Mouse (Mus musculus): ENCODE data around the gene Zfp710. TPM values are rescaled to one million over a fixed set of nuclear protein-coding genes. Genes with fewer than 3 reads are reported as not detected.
A peak's percentile ranks its signal among the peaks of the same experiment; 100 is the strongest.

Gene Zfp710
- polyA plus RNA-seq, 1 experiment from 2014 or later = 12.1 TPM

DNA sequence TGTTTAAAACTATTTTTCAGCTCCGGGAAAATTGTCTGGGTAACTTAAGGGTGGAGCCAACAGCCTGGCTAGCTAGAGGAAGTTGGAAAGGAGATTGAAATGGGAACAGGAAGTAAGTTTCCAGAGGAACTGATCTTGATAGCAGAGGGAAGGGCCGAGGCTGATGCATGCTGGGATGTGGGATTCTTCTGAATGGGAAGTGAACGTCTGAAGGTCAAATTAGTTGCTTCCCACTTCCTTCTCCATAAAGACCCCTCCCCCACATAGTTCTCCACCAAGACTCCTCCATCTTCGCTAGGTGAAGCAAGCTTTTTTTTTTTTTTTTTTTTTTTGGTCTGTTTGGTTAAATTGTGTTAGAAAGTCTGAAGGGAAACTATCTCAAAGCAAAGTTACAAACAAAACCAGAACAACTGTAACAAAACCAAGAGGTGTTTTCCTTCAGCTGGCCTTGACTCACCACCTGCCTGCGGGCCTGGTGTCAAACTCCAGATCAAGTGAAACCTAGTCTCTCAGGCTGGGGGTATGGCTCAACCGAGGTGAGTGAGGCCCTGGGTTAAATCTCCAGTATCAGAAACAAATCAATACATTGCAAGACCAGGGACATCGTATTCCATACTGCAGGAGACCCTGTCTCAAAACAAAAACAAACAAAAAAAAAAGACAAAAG is 10.6 kb upstream of the Zfp710 start:
- Histone ChIP-seq H3K4me2 (no peak overlapping the region), H3K4me1 (no peaks in the 10 kb centered on the region), H3K9ac (no peak overlapping the region), H3K9me3 (no peaks in the 10 kb centered on the region), H3K27me3 (replicated peaks) (no peaks in the 10 kb centered on the region), H3K27ac (replicated peaks) (peak overlapping the region; percentile 63; the same call in 1 of the 2 replicates), H3K36me3 (no peaks in the 10 kb centered on the region), H3K4me3 (no peak overlapping the region)
- no peak for ATAC-seq (ENCODE audit: extremely low read depth, insufficient number of reproducible peaks, low FRiP score, low TSS enrichment)
- 57% methylated on average over 7 of the region's 7 CpGs for WGBS

DNA sequence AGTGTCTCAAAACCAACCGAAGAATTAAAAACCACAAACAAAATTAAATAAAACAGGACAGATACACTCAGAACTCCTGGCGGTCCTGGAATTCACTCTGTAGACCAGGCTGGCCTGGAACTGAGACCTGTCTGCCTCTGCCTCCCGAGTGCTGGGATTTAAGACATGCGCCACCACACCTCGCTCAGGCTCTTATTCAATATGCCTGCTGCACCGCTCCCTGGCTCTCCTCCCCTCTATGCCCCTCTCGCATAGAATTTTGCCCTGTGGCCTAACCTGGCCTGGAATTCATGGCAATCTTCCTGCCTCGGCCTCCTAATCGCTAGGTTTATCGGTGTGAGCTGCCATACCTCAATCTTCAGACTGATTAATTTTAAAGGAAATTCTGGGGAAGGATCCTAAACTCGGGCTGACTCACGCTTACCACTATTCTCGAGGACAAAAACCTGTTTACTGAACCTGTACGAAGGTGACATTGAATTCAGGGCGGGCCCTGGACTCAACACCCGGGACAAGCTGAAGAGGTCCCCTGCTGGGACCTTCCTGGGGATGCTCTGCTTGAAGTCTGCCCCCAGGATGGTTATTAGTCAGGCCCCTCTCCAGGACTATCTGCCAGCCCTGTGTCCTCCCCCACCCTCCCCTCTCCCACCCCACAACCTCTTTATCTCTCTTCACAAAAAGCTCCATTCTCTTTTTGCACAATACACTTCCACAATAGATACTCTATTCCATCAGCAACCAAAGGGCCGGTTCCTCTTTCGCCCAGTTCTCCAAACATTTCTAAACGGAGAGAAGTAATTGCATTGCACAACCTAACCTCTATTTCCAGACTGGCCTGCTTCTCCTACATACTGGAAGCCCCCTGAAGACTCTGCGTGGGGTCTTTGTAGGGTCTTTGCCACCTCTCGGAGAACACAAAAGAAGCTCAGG is 9.5 kb upstream of the Zfp710 start:
- Histone ChIP-seq H3K27me3 (replicated peaks) (no peaks in the 10 kb centered on the region), H3K9ac (no peak overlapping the region), H3K36me3 (no peaks in the 10 kb centered on the region), H3K4me2 (no peak overlapping the region), H3K4me1 (no peaks in the 10 kb centered on the region), H3K9me3 (no peaks in the 10 kb centered on the region), H3K4me3 (no peak overlapping the region), H3K27ac (replicated peaks) (no peak overlapping the region)
- no peak for ATAC-seq (ENCODE audit: extremely low read depth, insufficient number of reproducible peaks, low FRiP score, low TSS enrichment)
- WGBS = 82% methylated on average over 21 of the region's 21 CpGs

DNA sequence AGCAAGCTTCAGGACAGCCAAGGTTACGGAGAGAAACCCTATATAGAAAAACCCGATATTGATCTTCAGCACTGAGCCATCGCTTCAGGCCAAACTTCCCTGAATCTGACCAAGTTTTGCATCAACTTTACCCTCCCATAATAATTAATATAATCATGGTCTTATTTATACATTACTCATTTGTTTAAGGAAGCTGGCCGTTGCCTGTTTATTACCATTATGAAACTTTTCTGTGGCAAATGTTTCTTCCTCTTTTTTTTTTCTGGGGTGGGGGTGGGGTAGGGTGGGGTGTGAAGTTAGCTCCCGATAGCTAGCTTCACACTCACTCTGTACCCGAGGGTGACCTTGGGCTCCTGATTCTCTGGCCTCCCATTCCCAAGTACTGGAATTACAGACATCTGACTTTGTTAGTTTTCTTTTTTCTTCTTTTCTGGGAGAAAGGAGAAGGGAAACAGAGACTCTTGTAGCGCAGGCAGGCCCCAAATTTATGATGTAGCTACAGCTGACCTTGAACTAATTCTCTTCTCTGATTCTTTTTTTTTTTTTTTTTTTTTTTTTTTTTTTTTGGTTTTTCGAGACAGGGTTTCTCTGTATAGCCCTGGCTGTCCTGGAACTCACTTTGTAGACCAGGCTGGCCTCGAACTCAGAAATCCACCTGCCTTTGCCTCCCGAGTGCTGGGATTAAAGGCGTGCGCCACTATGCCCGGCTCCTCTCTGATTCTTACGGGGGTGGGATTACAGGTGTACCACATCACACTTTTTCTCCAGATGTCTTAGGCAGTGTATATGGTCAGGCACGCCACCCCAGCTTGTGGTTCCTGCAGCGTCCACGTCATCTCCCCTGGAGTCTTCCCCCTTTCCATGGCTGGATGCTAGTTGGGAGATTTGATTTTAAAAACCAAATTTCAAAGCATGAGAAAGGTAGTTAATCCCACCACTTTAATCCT is 5.8 kb upstream of the Zfp710 start:
- no peaks in the 10 kb centered on the region for H3K27me3 ChIP-seq (replicated peaks)
- H3K4me1 ChIP-seq = no peaks in the 10 kb centered on the region
- 79% methylated on average over 16 of the region's 17 CpGs for WGBS

DNA sequence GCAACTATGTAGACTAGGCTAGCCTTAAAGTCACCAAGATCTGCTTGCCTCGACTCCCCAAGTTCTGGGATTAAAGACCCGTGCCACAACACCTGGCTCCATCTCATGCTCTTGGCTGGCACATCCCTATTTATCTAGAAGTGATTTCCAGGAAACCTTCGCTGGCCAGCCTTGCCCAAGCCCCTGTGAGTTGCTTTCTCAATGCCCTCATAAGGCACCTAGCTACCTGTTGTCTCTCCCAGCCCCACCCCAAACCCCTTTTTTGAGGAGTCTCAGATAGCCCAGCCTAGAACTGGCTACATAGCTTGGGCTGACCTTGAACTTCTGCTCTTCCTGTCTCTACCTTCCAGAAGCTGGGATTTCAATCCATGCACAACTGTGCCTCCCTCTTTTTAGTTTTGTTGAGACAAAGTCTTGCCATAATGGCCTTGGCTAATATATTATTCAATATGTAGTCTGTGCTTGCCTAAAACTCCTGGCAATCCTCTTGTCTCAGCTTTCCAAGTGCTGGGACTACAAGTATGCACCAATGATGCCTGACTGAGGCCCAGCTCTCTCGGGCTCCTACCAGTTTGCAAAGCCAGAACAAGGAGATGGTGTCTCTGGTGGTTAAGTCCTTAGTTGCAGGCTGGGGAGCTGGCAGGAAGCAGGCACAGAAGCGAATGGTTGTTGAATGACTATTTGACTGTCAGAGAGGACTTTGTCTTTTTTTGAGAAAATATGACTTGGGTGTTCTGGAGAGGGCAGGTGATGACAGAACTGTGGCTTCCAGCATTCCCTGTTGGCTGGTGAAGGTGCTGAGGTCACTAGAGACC is 786 bp upstream of the Zfp710 start:
- Histone ChIP-seq H3K4me2 (peak overlapping the region; percentile 96), H3K27me3 (replicated peaks) (no peaks in the 10 kb centered on the region), H3K4me1 (peaks cover 28% of the 10 kb centered on the region), H3K36me3 (no peaks in the 10 kb centered on the region), H3K9ac (peak overlapping the region; percentile 98; the same call in 1 of the 2 replicates), H3K27ac (replicated peaks) (peak overlapping the region; percentile 98; the same call in 1 of the 2 replicates), H3K4me3 (peak overlapping the region; percentile 89), H3K9me3 (no peaks in the 10 kb centered on the region)
- ATAC-seq (ENCODE audit: extremely low read depth, insufficient number of reproducible peaks, low FRiP score, low TSS enrichment) = no peak
- 64% methylated on average over 5 of the region's 5 CpGs for WGBS

More for the DNA sequence above, 5.8 kb upstream of the Zfp710 start:
- no peak overlapping the region for H3K27ac ChIP-seq (replicated peaks)
- no peaks in the 10 kb centered on the region for H3K36me3 ChIP-seq
- H3K4me2 ChIP-seq = no peak overlapping the region
- no peak overlapping the region for H3K4me3 ChIP-seq
- no peaks in the 10 kb centered on the region for H3K9me3 ChIP-seq
- H3K9ac ChIP-seq = no peak overlapping the region
- no peak for ATAC-seq (ENCODE audit: extremely low read depth, insufficient number of reproducible peaks, low FRiP score, low TSS enrichment)

DNA sequence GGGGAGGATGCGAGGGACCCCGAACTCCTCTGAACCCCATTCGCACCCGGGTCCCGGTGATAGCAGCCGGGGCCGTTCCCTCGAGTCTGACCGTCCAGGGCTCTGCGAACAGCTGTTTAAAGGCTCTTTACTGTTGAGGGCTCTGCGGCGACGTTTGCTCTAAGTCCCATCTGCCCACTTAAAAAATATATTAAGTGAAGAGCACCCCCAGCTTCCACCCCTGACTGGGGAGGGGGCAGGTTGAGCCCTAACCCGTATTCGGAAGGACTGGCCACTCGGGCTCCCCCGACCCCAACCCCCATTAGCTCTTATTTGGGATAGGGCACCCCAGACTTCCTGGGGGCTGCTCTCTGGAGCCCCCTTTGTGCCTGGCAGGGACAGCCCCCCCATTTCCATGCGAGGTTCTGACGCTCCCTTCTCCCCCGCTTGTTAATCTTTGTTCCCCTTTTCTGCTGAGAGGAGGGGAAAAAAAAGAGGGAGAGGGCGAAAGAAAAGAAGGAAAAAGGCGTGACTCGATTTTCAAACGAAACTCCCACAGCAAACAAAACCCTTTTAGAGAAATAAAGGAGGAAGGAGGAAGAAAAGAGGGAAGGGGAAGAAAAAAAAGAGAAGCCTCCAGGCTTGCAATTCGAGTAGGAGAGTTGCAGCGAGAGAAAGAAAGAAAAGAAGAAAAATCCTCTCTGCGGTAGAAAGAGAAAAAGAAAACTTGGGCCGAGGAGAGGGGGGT is 940 bp downstream of the Zfp710 start:
- H3K4me1 ChIP-seq = peaks cover 42% of the 10 kb centered on the region

DNA sequence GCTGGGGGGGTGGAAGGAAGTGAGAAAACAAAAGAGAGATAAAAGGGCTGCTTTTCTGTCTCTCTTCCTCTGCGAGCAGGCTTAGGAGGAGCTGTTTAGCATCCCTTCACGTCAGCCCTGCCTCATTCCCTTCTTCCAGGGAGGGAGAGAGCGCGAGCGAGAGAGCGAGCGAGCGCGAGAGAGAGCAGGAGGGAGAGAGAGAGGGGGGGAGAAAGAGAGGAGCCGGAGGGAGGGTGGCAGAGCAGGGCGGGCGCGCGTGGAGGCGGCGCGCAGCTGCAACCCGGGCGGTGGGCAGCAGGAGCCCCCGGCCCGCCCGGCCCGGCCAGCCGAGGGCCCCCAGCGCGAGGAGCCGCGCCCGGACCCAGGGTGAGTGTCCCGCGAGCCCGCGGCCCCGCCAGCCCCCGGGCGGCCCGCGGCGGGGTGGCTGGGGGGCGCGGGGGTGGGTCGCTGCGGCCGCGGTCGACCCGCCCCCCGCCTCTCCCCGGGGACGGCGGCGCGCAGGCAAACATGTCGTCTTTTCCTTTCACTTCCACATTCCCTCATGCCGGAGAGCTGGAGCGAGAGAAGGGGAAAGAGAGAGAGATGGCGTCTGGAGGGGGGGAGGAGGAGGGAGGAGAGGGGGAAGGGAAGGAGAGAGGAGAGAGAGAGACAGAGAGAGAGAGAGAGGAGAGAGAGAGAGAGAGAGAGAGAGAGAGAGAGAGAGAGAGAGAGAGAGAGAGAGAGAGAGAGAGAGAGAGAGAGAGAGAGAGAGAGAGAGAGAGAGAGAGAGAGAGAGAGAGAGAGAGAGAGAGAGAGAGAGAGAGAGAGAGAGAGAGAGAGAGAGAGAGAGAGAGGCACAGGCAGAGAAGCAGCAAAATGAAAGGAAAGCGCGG is 1.7 kb downstream of the Zfp710 start:
- ATAC-seq (ENCODE audit: extremely low read depth, insufficient number of reproducible peaks, low FRiP score, low TSS enrichment) = no peak
- Histone ChIP-seq H3K4me2 (peak overlapping the region; percentile 96), H3K36me3 (no peaks in the 10 kb centered on the region), H3K4me1 (peaks cover 47% of the 10 kb centered on the region), H3K9ac (peak overlapping the region; percentile 98), H3K4me3 (peak overlapping the region; percentile 89), H3K27me3 (replicated peaks) (no peaks in the 10 kb centered on the region), H3K9me3 (no peaks in the 10 kb centered on the region), H3K27ac (replicated peaks) (peak overlapping the region; percentile 98)
- 1% methylated on average over 50 of the region's 59 CpGs for WGBS

More for the DNA sequence above, 940 bp downstream of the Zfp710 start:
- Histone ChIP-seq H3K27ac (replicated peaks) (peak overlapping the region; percentile 98), H3K9ac (peak overlapping the region; percentile 98), H3K4me3 (peak overlapping the region; percentile 89), H3K4me2 (peak overlapping the region; percentile 96), H3K27me3 (replicated peaks) (no peaks in the 10 kb centered on the region), H3K36me3 (no peaks in the 10 kb centered on the region), H3K9me3 (no peaks in the 10 kb centered on the region)
- 2% methylated on average over 28 of the region's 28 CpGs for WGBS
- ATAC-seq (ENCODE audit: extremely low read depth, insufficient number of reproducible peaks, low FRiP score, low TSS enrichment) = 0 out of 2 replicates have a peak, but pooled peaks have one; percentile 8

DNA sequence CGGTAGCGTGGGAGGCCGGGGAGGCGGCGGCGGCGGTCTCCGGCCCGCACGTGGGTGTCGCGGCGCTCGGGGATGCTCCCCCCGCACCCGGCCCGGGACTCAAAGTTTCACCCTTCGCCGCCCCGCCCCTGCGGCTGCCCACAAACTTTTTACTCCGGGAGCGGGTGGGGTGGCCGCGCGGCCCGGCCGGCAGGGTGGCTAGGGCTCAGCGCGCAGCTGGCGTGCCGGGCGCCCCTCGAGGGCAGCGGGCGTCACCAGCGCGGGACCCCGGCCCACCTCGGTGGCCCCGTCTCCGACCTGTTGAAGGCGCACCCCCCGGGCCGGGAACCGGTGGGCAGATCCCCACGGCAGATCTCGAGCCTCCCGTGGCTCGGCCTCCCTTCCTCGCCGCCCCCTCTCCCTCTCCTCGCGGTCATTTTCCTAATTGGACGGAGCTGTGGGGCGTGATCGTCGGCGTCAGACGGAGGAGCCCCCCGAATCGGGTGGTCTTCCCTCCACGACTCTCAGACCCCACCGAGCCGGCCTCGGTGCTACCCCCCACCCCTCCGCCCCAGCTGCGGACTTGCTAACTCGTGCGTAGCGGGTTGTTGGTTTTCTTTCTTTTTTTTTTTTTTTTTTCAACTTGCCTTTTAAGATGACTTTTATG is 2.5 kb downstream of the Zfp710 start:
- peak overlapping the region; percentile 98 for H3K9ac ChIP-seq
- H3K4me1 ChIP-seq = peaks cover 53% of the 10 kb centered on the region
- peak overlapping the region; percentile 96 for H3K4me2 ChIP-seq
- H3K4me3 ChIP-seq = peak overlapping the region; percentile 89
- H3K27ac ChIP-seq (replicated peaks) = peak overlapping the region; percentile 98
- under 1% methylated on average over 67 of the region's 71 CpGs for WGBS
- no peaks in the 10 kb centered on the region for H3K9me3 ChIP-seq
- no peaks in the 10 kb centered on the region for H3K27me3 ChIP-seq (replicated peaks)
- no peak for ATAC-seq (ENCODE audit: extremely low read depth, insufficient number of reproducible peaks, low FRiP score, low TSS enrichment)
- H3K36me3 ChIP-seq = no peaks in the 10 kb centered on the region

DNA sequence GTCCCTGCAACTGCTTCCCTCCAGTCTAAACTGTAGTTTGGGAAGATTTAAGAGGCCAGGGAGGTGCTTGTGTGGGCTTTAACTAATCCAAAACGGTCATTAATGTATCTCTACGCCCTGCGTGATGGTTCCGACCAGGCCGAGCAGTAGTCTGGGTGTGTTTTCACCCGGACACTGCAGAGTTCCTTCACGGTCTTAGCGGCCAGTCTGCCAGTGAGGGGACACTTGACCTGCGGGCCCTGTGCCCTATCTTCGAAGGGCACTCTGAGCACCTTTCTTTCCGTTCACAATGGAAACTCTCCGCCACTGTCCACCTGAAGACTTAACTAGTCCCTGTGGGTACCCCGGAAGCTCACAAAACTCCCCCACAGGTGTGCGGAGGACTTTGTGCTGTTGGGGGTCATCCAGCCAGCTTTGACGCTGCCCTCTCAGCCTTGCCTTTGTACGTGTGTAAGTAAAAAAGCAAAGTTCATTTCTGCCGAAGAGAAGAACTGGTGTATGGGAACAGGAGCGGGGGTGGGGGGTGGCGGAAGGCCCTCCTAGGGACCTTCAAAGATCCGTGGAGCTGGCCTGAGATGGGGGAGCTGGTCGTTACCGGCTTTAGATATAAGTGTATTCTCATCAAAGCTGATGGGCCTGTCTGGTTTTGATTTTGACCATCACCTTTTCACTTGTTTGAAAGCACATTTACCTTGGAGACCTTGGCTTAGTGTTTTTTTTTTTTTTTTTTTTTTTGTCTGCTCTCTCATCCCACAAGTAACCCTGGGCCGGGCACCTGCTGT is 3.2 kb downstream of the Zfp710 start:
- WGBS = 8% methylated on average over 23 of the region's 23 CpGs
- Histone ChIP-seq H3K36me3 (no peaks in the 10 kb centered on the region), H3K4me3 (peak overlapping the region; percentile 89), H3K27me3 (replicated peaks) (no peaks in the 10 kb centered on the region), H3K9me3 (no peaks in the 10 kb centered on the region), H3K27ac (replicated peaks) (peak overlapping the region; percentile 98), H3K4me2 (peak overlapping the region; percentile 96), H3K4me1 (peaks cover 60% of the 10 kb centered on the region), H3K9ac (peak overlapping the region; percentile 98)
- ATAC-seq (ENCODE audit: extremely low read depth, insufficient number of reproducible peaks, low FRiP score, low TSS enrichment) = no peak
